Mouse (Mus musculus) urinary bladder, adult 18-20 months (tissue): Measurements from ENCODE around the gene Itih4.

Experiments
- DNase-seq, 2 experiments: peaks; one replicate each; pipeline ENCODE4 v3.0.0; 2022; ENCODE audit warnings: low spot score in 2 of 2, mixed read lengths in 2 of 2

Itih4 gene

DNA sequence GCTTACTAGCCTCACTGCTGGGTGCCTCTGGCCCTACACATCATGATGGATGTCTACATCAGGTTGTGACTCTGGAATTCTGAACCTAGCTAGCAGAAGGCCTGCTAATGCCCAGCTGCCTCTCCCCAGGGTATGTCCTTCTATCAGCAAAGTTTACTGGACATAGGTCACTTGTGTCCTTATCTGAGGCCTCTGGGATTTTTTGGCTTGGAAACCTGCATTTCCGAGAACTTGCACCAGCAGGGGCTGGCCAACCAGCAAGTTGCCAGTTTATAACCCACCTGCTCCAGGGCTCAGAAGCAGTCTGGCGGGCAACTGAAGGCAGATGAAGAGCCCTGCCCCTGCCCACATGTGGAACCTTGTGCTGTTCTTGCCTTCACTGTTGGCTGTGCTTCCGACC, at the start of gene Itih4:
Gene Itih4, plus strand, starts transcription at position 273 of the 400 bp plus-strand sequence.
- no peak for DNase-seq

DNA sequence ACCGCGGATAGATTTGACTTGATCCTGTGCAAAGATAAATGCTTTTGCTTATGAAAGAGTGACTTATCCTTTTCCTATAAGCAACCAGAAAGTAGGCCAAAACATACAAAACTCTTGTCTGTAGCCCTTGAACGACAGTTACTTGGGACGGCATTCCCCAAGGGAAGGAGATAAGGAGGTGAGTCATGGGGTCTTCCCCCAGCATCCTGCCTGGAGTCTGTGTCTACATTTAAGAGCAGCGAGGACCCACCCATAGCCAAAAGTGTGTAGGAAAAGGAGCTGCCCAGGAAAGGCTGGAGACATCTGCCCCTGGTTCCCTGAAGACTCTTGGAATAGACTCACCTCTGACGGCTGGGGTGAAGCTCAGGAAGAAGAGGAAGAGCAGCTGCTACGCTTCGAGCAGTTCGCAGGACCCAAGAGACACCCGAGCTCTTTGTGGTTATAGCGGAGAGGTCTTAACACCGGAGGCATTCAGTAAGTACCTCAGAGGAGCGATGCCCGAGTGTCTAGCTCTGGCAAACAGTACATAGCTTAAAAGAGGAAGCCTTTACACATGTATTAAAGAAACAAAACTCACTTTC, 48.8 kb upstream of the Itih4 start:
- no peak for DNase-seq

DNA sequence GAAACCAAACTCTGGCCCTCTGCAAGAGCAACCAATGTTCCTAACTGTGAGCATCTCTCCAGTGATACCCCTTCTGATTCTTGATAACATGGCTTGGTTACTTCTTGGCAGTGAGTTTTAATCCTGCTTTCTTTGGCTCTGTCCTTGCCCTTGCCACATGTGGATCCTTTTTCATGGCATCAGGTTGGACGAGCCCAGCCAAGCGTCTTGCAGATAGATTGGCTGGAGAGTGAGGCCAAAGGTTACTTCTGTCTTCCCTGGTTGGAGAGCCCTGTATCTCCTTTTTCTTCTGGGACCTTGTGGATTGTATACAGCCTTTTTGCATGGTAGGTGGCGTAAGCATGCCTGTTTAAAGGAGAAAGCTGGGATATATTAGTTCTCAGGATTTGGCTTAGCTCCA, 42.6 kb upstream of the Itih4 start:
- DNase-seq, result no peak

DNA sequence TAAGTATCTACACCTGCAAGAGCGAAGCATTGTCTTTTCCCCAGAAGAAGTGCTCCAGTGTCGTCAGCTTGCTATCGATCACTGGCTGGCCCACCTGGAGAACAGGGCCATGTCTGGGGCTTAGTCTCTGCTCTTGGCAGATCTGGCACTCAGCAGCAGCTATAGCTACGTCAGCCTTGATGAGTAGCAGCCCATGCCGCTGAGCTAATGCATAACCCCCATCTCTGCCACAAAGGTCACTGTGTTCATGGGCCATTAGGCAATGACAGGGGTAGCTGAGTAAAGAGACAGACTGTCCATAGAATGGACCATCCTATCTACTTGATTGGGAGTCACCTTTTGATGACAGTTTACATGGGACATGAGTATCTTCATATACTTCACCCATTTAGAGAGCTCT, 35.8 kb upstream of the Itih4 start:
- no peak for DNase-seq

DNA sequence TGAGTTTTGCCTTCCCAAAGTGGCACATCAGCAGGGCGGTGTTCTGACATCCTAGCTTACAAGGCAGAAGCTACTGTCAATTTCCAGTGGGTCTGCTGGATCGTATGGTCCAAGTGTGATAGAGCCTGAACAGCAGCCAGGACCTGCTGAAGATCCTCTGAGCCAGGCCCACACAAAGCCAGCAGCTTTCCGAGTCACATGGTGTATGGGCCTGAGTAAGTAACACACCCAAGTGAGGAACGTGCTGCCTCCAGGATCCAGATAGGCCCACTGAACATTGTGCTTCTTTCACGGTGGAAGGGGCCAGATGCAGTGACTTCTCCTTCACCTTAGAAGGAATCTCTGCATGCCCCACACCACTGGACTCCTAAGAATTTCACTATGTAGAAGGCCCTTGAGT, 34.0 kb upstream of the Itih4 start:
- DNase-seq, result no peak

DNA sequence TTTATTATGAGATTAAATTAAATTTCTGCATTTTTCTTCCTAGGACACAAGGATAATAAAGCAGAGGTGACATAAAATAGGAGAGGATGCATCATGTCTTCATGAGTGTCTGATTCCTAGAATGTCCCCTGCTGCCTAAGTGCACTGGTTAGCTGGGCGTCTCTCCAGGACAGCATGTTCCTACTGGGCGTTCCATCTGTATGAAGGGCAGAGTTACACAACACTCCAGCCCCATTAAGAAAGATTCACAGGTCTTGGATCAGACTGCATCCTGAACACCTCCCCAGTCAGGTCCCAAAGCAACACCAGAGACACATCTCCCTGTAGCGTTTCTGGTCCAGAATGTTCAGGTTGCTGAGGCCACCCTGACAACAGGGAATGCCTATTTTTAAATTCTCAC, 31.0 kb upstream of the Itih4 start:
- no peak for DNase-seq

DNA sequence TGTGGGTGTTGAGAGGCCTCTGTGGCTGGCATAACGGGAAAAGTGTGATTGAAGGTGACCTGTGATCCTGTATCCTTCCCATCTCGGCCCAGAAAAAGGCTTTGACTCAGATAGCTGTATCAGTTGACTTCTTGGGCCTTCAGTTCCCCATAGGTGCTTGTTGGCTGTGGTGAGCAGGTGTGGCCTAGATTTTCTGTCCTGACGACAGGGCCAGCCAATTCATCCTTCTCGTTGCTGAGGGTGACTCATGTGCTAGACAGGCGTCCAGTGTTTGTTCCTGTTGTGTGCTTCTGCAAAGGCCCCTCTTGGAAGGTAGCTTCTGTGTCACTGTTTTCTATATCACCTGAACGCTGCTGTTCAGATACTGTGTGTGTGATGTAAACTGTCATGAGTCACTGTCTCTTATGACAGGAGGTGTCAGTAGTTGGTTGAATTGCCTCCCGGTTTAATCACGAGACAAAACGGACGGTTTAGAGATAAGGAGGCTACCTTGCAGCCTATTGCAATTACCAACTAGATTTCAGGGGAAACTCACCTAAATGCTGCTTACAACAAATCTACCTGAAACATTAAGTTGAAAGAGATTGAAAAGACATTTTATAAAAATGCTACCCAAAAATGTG, 29.3 kb upstream of the Itih4 start:
- DNase-seq, result no peak

DNA sequence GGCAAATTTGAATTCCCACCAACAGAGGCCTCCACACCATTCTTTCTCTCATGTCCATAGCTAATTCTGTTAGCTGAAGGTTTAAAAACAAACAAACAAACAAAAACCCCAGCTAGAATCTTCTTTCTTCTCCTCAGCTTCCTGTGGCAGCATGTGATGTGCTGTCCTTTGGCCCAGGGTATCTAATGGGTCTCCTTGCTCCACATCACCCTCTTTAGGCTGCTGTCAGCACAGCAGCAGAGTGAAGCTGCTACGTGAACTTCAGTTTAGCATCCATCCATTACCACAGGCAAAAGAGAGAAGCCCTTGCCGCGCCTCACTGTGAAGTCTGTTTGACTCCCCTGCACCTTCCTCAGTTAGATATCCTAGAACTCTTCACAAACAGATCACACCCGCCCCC, 28.3 kb upstream of the Itih4 start:
- no peak for DNase-seq

DNA sequence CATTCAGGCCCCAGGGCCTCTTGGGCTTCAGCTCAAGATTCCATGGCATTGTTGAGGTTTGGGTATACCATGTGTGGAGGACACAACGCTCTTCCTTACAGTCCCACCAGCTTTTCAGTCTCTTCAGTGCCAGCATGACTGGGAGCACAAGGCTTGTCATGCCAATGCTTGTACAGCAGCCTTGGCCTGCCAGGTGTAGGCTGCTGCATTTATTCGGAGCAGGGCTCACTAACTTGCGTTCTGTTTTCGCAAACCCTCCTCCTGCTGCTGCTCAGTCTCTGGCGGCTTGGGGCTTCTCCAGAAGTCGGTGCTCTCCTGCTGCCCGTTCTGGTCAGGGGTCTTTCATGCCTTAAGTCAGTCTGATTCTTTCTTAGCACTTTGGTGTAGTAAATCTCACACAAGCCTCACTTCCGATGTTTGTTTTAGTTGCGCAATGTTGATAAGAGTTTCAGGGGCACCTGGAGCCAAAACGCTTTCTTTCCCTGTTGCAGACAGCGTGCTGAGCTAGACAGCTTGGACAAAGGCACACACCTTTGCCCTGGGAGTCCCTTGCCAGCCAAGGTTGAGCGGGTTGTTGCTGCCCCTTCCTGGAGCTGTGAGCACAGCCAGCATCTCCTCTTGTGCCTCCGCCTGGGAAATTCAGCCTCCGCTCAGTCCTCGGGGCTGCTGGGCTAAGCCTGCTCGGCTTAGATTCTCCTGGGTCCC, 24.7 kb upstream of the Itih4 start:
- DNase-seq, result no peak

DNA sequence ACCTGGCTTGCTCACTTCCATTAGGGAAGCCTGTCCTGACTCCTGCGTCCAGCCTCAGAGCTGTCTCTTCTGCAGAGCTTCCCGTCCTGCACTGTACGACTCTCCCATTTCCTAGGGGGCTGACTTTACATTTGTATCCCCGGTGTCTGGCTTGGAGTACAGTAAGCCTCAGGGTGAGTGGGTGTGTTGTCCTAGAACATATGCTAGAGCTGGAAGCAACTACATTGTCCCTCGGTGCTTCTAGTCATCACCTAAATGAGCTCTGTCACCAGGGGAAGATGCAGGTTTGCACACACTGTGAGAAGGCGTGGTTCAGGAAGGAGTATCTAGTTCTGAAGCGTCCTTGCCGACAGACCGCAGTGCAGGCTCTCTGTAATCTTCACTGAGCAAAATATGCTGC, 23.9 kb upstream of the Itih4 start:
- no peak for DNase-seq

DNA sequence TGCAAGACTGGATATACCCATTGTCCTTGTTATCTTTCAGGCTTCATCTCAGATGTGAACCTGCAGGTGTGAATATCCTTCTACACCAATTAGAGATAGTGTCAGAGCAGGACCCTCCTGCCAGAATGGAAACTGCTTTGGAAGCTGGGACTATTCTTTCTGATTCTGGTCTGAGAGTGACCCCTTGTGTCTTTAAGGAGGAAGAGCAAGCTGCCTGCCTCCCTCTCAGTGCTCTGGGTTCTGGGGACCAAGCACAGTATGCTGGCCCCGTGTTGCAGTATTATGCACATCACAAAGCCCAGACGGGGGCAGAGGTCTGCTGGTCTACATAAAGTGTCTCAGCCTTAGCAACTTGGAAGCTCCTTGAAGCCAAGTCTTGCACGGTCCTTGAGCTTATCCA, 21.0 kb upstream of the Itih4 start:
- DNase-seq, result no peak

DNA sequence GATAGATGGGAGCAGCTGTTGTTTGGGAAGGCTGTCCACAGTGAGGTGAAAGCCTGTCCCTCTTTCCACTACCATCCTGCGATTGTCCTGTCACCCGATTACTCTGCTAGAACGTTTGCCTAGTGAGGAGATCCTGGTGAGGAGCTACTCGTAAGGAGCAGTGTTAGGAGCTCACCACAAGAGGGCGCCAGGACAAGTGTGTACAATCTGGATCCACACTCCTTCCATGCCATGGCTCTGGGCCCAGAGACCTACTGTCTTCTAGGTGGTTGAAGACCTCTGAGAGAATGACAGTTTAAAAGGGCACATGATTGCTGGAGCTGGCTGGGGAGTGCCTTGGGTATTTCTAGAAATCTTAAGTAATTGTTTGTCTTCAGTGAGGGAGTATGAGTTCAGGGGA, 19.2 kb upstream of the Itih4 start:
- peak; percentile 50 to 59 for DNase-seq

DNA sequence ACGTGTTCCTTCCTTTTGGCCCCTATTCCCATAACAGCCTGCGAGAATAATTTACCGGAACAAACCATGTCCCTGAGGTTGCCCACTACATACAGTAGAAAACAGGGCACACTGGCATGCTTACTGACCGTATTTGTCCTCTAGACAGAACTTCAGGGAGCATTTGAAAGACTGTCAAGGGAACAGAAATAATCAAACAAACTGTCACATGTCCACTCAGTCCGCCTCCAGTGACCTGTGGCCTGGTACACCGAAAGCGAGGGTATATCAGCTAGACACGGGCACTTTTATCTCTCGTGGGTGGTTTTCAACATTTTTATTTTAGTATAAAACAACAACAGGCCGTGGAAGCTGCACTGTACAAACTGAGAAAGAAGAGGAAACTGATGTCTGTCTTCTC, 17.4 kb upstream of the Itih4 start:
- no peak for DNase-seq

DNA sequence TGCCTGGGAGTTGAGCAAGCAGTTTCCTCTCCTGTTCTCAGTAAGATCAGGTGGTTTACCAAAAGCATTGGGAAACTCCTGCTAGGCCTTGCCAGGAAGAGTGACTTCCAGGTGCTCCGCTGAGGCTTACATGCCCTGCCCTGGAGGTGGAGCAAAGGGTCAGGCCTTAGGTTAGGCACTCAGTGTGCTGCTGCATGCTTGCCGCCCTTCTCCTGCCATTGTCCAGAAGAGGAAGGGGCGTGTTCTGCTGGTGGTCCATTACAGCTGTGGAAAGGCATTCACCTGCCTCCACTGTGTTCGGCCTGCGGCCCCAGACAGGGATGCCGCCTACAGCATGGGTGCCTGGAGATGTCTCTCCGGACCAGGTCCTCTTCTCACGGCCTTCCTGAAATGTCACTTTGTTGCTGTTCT, 16.9 kb upstream of the Itih4 start:
- DNase-seq, result no peak

DNA sequence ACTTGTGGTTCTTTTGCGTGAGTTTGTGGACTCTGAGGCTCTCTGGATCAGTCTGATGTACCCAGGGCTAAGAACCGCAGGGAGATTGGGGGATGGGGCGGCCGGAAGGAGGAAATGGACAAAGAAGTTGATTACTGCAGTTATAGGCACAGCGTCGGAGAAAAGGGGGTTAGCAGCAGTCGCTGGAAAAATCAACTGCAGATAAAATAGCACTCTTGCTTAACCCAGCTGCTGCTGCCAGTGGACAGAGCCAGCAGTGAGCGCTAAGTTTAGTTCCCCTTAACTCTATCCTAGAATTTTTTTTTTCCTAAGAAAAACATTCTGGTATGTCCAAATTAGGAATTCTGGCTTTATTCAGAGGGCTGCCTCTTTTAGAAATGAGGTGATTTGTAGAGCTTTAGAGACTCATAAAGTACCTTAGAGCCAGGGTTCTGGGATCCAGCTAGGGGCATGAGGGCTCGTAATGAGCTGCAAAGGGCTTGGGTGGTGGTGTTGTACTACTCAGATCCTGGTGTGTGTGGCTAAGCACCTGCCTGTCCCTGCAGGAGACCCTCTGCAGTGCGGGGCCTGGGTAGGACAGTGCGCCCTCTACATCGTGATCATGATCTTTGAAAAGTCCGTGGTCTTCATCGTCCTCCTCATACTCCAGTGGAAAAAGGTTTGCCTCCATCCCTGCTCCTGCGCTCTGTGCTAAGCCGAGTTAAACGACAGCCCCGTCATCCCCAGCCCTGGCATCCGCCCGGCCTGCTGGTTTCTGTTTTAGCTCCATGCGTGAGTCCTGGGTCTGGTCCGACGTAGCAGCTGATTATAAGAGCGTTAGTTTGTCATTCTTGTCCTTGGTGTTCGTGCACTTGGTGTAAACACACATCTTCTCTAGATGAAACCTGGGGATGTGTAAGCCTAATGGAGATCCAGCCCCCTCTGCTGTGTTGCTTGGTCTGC, 15.8 kb upstream of the Itih4 start:
- no peak for DNase-seq

DNA sequence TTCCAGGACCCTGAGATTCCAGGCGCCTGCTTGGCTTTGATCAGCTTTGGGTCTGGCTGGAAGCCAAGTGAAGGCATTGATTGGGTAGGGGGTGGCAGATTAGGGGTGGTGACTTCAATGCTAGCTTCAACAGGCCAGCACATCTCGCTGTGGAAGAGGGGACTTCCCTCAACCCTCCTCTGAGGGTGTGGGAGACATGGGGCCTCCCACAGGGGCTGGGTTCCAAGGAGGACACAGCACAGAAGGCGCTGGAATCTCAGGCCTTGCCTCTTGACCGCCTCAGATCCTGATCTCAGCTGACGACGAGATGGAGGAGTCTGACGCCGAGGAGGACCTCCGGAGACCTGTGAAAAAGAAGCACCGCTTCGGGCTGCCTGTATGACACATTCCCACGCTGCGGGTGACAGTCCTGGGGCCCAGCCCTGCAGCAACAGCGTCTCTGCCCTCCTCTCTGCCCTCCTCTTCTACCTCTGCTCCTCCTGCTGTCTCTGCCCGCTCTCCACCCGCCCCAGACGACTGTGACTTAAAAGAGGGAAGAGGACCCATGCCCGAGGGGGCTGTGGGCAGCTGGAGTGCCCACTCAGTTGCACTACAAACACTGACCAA, 12.1 kb upstream of the Itih4 start:
- DNase-seq, result no peak

DNA sequence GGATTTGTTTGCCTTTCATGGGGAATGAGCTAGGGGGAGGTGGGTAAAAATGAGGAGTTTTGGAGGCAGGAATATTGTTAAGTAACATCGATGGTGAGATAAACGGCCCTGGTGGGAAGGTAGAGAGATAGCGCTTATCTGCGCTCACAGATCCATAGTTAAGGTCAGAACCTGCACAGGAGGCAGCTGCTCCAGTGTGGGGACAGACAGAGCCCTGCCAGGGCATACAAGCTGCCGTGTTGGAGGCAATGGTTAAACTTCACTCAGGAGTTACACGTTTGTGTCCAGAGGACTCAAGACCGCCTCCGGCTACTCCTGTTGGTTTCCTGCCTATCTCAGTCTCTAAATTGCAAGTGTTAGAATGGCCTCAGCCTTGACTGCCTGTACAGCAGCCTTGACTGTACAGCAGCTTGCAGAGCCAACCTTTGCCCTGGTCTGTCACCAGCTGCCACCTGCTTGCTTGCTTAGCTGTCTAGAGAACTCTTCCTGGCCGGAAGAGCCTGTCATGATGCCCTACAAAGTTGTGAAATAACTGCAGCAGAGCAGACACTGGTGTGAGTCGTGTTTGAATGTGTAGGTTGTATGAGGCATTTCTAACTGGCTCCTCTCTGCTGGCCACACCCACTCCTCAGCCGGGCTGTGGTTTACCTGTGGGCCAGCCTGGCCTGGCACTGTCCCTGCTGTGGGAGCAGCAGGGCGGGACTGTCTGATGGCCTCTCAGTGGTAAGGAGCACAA, 11.0 kb upstream of the Itih4 start:
- no peak for DNase-seq

DNA sequence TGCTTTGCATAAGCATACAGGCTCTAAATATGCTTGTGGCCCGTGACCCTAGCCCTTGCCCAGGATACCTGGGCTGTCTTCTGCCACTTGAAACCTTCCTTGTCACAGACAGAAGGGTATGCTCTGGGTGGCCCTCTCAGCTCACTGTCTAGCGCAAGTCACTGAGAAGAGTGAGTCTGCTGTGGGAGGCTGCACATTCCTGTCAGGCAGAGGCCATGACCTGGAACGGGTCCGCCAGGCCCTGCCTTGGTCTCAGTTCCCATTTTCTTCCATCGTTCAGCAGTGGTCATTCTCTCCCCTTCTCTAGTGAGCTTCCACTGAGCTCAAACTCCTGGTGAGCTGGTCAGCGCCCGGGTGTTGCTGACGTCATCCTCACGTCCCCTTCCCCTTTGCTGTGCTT, 10.3 kb upstream of the Itih4 start:
- no peak for DNase-seq

DNA sequence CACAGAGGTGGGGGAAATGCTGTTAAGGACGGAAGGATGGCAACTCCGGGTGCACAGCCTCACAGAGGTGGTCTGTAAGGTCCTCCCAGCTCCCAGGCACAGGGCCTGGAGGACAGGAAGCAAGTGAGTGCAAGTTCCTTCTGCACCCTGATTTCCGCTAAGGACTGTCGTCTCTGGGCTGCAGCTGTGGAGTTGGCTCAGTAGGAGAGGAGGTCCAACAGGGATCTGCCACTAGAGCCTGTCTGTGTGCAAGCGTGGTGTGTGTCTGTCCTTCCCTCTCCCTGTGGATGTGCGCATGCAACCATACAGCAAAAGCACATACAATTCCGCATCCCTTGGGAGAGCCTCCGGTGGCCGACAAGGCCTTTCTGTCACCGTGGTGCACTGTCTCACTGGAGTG, 9.8 kb upstream of the Itih4 start:
- DNase-seq, result no peak

DNA sequence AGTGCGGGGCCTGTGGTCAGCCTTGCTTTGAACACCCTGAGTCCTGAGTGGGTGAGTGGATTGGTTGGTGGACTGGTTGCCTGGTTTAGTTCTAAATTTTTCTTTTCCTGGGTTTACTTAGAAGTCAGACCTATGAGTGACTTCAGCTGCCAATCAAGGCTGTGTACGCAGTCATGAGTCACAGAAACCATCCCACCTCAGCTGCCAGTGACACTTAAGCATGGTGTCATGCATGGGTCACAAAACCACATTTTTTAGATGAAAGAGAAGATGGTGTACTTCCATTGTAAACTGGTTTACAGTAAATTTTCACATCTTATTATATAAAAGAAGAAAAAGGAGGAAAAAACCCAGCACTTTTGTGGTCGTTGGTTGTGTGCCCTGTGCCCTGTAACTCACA, 8.4 kb upstream of the Itih4 start:
- DNase-seq, result no peak

DNA sequence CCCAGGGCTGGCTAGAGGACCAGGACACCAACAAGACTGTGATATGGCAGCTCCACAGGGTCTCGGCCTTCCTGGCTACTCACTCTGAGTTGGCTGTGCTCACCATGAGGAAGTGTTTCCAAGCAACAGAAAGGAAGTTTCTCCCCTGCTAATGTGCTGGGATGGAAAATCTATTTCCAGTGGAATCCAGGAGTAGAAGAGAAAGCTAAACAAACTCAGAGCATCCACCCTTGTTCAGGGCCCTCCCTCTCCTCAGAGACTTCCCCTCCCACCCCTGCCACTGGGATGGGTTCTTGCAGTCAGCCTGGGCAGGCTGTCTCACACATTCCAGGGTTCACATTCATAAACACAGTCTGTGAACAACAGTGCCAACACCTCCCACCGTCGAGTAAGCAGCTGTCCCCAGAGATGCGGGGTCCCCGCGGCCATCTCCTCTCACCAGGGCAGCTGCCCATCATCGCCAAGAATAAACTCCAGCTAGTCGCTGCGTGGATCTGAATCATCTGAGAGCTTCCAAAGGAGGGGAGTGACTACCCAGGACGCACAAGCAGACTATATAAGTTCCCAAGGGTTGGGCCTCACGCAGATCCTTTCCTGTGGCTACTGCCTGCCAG, 7.2 kb upstream of the Itih4 start, which contains the start of gene Mustn1:
Gene Mustn1, plus strand, starts transcription at position 243 of the 614 bp plus-strand sequence.
- DNase-seq, result peak in 1 of 2 experiments; percentile 39
